Mouse (Mus musculus) liver, embryonic 14.5 days (tissue): ENCODE data around the gene Lrig2. TPM values are rescaled to one million over a fixed set of nuclear protein-coding genes. Genes with fewer than 3 reads are reported as not detected.

ENCODE experiments used
- ATAC-seq: fragments of 200-750 bp; cut with Nextera tagmentation; 2 replicates; pipeline ENCODE4 v1.8.0; 2017; ENCODE audit warnings: moderate number of reproducible peaks, mild to moderate bottlenecking, moderate library complexity; ENCODE audit not compliant: insufficient read depth
- DNase-seq, 3 experiments: peaks; one replicate each; pipeline ENCODE4 v3.0.0-alpha.2; 2012 to 2013; ENCODE audit warnings: low read depth in 3 of 3, low spot score in 3 of 3
- H3K27ac ChIP-seq: fragments of 300-500 bp; sonication (generic); 2 replicates; pipeline ENCODE4 v1.5.1; 2014; ENCODE audit warnings: moderate library complexity, mild to moderate bottlenecking, control low read depth, inconsistent platforms
- H3K27me3 ChIP-seq: fragments of 300-500 bp; sonication (generic); 2 replicates; pipeline ENCODE4 v1.6.1; 2014; ENCODE audit warnings: mild to moderate bottlenecking, low read length, moderate library complexity; ENCODE audit not compliant: control insufficient read depth, insufficient read depth
- H3K36me3 ChIP-seq: fragments of 300-500 bp; sonication (generic); replicated peaks from 2 replicates; pipeline ENCODE4 v1.6.1; 2014; ENCODE audit warnings: low read depth; ENCODE audit not compliant: control insufficient read depth, insufficient read depth
- H3K4me1 ChIP-seq, 2 experiments: fragments of 200-500 bp in 1 of 2; fragments of 300-500 bp in 1 of 2; sonication (generic) in 1 of 2; replicated peaks; 2 replicates each; pipeline ENCODE4 v1.6.1; 2012 to 2014; ENCODE audit warnings: antibody characterized with exemption in 1 of 2, inconsistent platforms in 1 of 2, low read length in 1 of 2; ENCODE audit not compliant: control insufficient read depth in 2 of 2, insufficient read depth in 2 of 2
- H3K4me2 ChIP-seq: fragments of 300-500 bp; sonication (generic); 2 replicates; pipeline ENCODE4 v1.6.1; 2014; ENCODE audit warnings: low read depth, mild to moderate bottlenecking, control low read depth, moderate library complexity
- H3K4me3 ChIP-seq, 2 experiments: fragments of 200-500 bp in 1 of 2; fragments of 300-500 bp in 1 of 2; sonication (generic) in 1 of 2; 2 replicates each; pipeline ENCODE4 v1.5.1; 2012 to 2014; ENCODE audit warnings: low read depth in 2 of 2, low read length in 2 of 2, mild to moderate bottlenecking in 2 of 2, control low read depth in 1 of 2, inconsistent platforms in 1 of 2, moderate library complexity in 1 of 2; ENCODE audit not compliant: insufficient read depth in 1 of 2
- H3K9ac ChIP-seq: fragments of 300-500 bp; sonication (generic); replicated peaks from 2 replicates; pipeline ENCODE4 v1.6.1; 2014; ENCODE audit warnings: mild to moderate bottlenecking, control low read depth, moderate library complexity
- H3K9me3 ChIP-seq: fragments of 300-500 bp; sonication (generic); 2 replicates; pipeline ENCODE4 v1.6.1; 2016; ENCODE audit warnings: low read length, mixed read lengths; ENCODE audit not compliant: control insufficient read depth
- CTCF ChIP-seq: IDR thresholded peaks from 2 replicates; pipeline ENCODE4 v1.5.1; 2016; ENCODE audit warnings: antibody characterized with exemption, low read depth, control low read depth
- EP300 ChIP-seq: IDR thresholded peaks from 2 replicates; pipeline ENCODE4 v1.6.1; 2016; ENCODE audit warnings: antibody characterized with exemption, low read depth
- WGBS: fragments of 180-500 bp; shearing (Covaris S2); extraction: QIAGEN DNeasy Blood & Tissue Kit; methylation state at CpG from one replicate; pipeline ENCODE4 v1.1.7; 2014; ENCODE audit not compliant: insufficient replicate concordance; 5-methylcytosine and 5-hydroxymethylcytosine counted together
- polyA plus RNA-seq, 2 experiments: library from polyadenylated mRNA; depleted of rRNA in 1 of 2; stranded (reverse) in 1 of 2; unstranded in 1 of 2; fragments of >200 nt; fragmentation: Nextera tagmentation in 1 of 2; extraction: Ambion mirVana in 1 of 2; gene quantifications; 2 replicates each; pipeline versions ENCODE4 v1.2.1 to v1.2.3; 2012 to 2014

Gene Lrig2
- polyA plus RNA-seq, 2 experiments: 1.9 to 3.1 TPM

- no peak for ATAC-seq
- Histone ChIP-seq H3K9me3 (no peaks in the 10 kb centered on the region), H3K4me3 (peak overlapping the region; percentile 87 to 88), H3K36me3 (no peaks in the 10 kb centered on the region), H3K27ac (peak overlapping the region; percentile 88), H3K27me3 (no peaks in the 10 kb centered on the region), H3K4me2 (peak overlapping the region; percentile 86), H3K4me1 (peaks cover 7 to 9% of the 10 kb centered on the region in 2 experiments; a peak in 3 of 4 replicates), H3K9ac (peak overlapping the region; percentile 86)
- DNase-seq: no peak
- 6% methylated on average over 5 of the region's 5 CpGs for WGBS
- TF ChIP-seq CTCF: no peak
- no peak for TF ChIP-seq EP300
Observed at GRCm38 (mm10) chr3:104512424-104512748, 668 bp upstream of the Lrig2 start.

- Histone ChIP-seq H3K4me1 (peaks cover 7 to 9% of the 10 kb centered on the region in 2 experiments; a peak in 3 of 4 replicates), H3K36me3 (no peaks in the 10 kb centered on the region), H3K27me3 (no peaks in the 10 kb centered on the region), H3K27ac (peak overlapping the region; percentile 61), H3K9ac (peak overlapping the region; percentile 91), H3K4me2 (peak overlapping the region; percentile 83), H3K9me3 (no peaks in the 10 kb centered on the region), H3K4me3 (peak overlapping the region; percentile 88)
- WGBS: 3% methylated on average over 14 of the region's 14 CpGs
- no peak for DNase-seq
- peak; percentile 1; the same call in 1 of the 2 replicates for ATAC-seq
- TF ChIP-seq CTCF (no peak), EP300 (no peak)
Observed at GRCm38 (mm10) chr3:104510771-104511429, 818 bp downstream of the Lrig2 start.

GRCm38 (mm10) chr3:104501648-104502047 lies 10.1 kb downstream of the Lrig2 start:
- DNase-seq: no peak
- no peak for ATAC-seq
- 39% methylated on average over 2 of the region's 2 CpGs for WGBS

GRCm38 (mm10) chr3:104500881-104501280 lies 10.8 kb downstream of the Lrig2 start:
- H3K4me1 ChIP-seq: no peaks in the 10 kb centered on the region; a peak in 2 of 4 replicates
- no peak overlapping the region for H3K9ac ChIP-seq
- ATAC-seq: no peak
- no peak for DNase-seq
- no peaks in the 10 kb centered on the region for H3K27me3 ChIP-seq
- no peak for TF ChIP-seq CTCF
- no peak for TF ChIP-seq EP300
- no peak overlapping the region for H3K4me3 ChIP-seq
- H3K36me3 ChIP-seq: no peaks in the 10 kb centered on the region
- H3K4me2 ChIP-seq: no peak overlapping the region
- WGBS: 65% methylated on average over 2 of the region's 2 CpGs
- H3K9me3 ChIP-seq: no peaks in the 10 kb centered on the region
- no peak overlapping the region for H3K27ac ChIP-seq

More at GRCm38 (mm10) chr3:104501648-104502047, 10.1 kb downstream of the Lrig2 start:
- Histone ChIP-seq H3K4me1 (no peaks in the 10 kb centered on the region; a peak in 2 of 4 replicates), H3K27me3 (no peaks in the 10 kb centered on the region), H3K4me2 (no peak overlapping the region), H3K9me3 (no peaks in the 10 kb centered on the region), H3K9ac (no peak overlapping the region), H3K4me3 (no peak overlapping the region), H3K27ac (no peak overlapping the region), H3K36me3 (no peaks in the 10 kb centered on the region)
- TF ChIP-seq CTCF (no peak), EP300 (no peak)

GRCm38 (mm10) chr3:104496176-104496575 lies 15.5 kb downstream of the Lrig2 start:
- ATAC-seq (no peak), DNase-seq (no peak)
- H3K4me3 ChIP-seq: no peak overlapping the region
- no peaks in the 10 kb centered on the region for H3K4me1 ChIP-seq
- no peak overlapping the region for H3K9ac ChIP-seq
- 79% methylated on average over 4 of the region's 4 CpGs for WGBS
- TF ChIP-seq CTCF (no peak), EP300 (no peak)
- no peak overlapping the region for H3K27ac ChIP-seq
- no peak overlapping the region for H3K4me2 ChIP-seq
- no peaks in the 10 kb centered on the region for H3K36me3 ChIP-seq
- H3K27me3 ChIP-seq: no peaks in the 10 kb centered on the region
- H3K9me3 ChIP-seq: no peaks in the 10 kb centered on the region
